Mouse (Mus musculus): ENCODE results near the gene 1700086D15Rik.

The 1700086D15Rik gene

DNA sequence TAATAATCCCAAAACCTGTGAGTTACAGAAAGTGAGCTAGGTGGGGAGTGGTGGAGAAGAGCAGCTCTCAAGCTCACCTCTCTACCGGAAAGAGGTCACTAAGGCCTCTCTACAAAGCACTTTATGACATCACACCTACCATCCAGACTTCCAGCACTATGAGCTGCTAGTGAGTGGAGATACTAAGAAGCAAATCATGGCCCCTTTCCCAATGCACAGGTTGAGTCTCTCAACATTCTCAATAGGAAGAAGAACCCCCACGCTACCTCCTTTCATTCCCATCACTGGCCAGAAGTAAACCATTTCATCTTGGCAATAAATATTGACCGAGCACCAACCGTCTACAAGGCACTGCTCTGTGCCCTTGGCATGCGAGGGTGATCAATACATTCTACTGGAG, at the start of gene 1700086D15Rik:
1700086D15Rik (minus strand) TSS at position 101 of the 400 bp plus-strand sequence.
- no peak for DNase-seq (ENCODE audit: low spot score)

DNA sequence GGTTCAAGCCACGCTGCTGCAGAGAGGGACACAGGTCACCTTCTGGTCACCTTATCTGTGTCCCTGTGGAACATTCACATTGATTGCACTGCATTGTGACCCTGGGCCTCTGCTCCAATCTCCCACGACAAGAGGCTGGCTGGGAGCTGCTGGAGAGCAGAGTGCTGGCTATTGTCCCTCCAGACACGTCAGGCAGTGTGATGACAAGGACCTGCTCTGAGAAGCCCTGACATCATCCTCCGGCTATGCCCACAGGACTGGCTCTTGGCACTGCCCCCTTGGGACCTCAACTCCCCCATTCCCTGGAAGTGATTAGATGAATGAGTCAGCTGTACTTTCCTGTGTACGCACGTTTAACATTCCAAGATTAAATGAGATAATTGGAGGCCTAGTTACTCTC, 49.8 kb upstream of the 1700086D15Rik start:
- no peak for DNase-seq (ENCODE audit: low spot score)

DNA sequence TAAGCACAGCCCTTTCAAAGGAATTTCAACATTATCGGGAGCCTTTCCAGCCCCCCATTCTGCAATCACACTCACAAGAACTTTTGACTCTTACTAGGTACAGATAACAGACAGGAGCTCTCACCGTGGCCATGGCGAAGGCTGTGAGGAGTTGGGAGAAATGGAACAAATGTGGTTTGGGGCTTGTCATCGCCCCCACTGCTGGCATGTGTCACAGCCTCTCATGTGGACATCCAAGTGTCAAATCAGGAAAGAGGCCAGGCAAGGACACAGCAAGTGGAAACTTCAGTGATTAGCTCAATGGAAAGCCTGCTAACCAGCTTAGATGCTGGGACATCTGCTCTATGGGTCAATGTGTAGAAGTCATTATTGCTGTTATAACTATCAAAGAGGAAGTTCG, 45.6 kb upstream of the 1700086D15Rik start:
- peak; percentile 52 for DNase-seq (ENCODE audit: low spot score)

- peak; percentile 68 for DNase-seq (ENCODE audit: low spot score)
Measured at GRCm38 (mm10) chr11:65204651-65205050, 45.0 kb upstream of the 1700086D15Rik start.

DNA sequence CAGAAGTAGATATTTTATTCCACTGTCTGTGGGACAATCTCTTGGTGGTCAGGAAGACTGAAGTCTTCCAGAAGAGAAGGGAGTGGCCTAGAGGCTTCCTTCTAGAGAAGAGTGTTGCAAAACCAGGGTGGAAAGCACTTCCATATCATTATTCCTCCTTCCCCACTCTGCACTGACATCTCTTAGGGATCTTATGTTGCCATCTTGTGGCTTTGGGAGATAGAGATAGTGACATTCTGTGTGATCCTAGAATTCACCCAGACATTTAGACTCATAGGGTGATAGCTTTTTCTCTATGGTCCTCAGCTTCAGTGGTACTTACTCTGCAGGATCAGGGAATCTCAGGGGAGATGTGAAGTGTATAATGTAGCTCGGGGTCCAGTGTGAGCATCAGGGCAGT, 43.3 kb upstream of the 1700086D15Rik start:
- DNase-seq (ENCODE audit: low spot score): no peak

- no peak for DNase-seq (ENCODE audit: low spot score)
Measured at GRCm38 (mm10) chr11:65202236-65202635, 42.5 kb upstream of the 1700086D15Rik start.

- DNase-seq (ENCODE audit: low spot score): no peak
Measured at GRCm38 (mm10) chr11:65198026-65198425, 38.3 kb upstream of the 1700086D15Rik start.

DNA sequence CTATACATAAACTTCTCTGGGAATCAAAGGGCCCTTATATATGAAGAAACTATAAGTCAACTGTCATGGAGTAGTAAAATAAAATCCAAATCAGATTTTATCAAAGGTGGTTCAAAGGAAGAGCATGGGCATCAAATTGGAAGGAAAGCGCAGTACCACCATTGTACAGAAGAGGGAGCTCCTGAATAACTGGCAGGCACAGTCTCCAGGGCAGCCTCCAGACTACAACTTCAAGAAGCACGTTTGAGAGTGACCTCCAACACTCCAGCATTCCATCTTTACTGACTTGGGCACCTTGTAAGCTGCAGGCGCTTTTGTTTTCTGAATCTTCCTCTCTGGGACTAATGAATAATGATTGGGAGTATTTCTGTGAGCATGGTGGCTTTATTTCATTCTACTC, 37.6 kb upstream of the 1700086D15Rik start:
- DNase-seq (ENCODE audit: low spot score): peak; percentile 89

GRCm38 (mm10) chr11:65186974-65187373, 27.3 kb upstream of the 1700086D15Rik start:
- no peak for DNase-seq (ENCODE audit: low spot score)

DNA sequence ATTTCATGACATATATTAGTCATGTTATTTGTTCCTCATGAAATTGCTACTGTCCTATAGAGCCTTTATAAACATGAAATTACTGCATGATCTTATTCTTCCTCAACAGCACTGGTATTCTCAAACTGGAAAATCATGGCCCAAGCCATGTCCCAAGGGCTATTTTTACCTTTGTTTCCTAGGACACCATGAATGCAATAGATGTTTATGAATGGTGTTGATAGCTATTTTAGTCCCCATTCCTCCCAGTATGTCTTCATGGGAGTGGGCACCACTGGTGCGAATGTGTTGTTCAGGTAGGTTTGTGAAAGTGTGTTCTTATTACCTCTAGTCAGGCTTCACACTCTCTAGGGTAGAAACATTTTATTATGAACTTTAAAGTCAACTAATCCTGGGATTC, 25.4 kb upstream of the 1700086D15Rik start:
- no peak for DNase-seq (ENCODE audit: low spot score)

- no peak for DNase-seq (ENCODE audit: low spot score)
Measured at GRCm38 (mm10) chr11:65170121-65170750, 10.5 kb upstream of the 1700086D15Rik start.

- peak; percentile 78 for DNase-seq (ENCODE audit: low spot score)
Measured at GRCm38 (mm10) chr11:65162767-65163120, 3.1 kb upstream of the 1700086D15Rik start, which contains the start of gene Arhgap44. Arhgap44 (minus strand) TSS chr11:65162961.

- no peak for DNase-seq (ENCODE audit: low spot score)
Measured at GRCm38 (mm10) chr11:65161881-65162766, 2.4 kb upstream of the 1700086D15Rik start.

DNA sequence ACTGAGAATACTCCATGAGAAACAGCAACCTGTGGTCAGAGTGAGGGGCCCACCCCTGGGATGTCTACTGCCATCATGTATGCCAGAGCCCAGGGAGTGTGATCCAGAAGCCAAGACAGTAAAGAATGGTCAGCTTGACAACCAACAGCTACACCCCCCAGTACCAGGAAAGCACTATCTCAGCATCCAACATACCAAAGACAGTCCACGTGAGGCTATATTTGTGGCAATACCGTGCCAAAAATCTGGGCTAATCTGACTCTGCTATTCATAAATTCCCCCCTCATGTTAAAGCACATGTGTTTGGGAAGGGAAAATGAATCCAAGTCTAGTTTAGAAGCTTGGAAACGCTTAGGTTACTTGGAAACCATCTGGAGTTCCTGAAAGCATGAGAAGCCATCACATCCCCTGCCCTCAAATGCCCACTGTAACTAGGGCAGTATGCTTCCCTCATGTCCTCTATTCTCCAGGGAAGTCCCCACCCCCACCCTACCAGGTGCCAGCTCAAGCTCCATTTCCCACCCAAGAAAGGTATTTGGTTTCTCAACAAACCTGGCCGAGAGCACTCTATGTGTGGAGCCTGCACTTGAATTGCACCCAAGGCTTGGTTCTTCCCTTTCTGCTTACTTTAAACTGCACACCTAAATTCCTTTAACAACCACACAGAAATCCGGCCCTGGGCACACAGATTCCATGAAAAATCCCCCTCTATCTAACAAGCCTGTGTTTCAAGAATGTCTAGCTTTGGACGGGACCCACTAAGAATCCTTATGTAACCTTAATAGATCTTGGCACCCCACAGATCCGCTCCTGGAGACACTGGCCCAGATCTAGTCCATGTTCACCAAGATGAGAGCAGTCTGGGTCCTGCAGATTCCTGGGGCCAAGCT, 1.5 kb upstream of the 1700086D15Rik start:
- no peak for DNase-seq (ENCODE audit: low spot score)

GRCm38 (mm10) chr11:65158658-65158990, 1.1 kb downstream of the 1700086D15Rik start:
- no peak for DNase-seq (ENCODE audit: low spot score)

DNA sequence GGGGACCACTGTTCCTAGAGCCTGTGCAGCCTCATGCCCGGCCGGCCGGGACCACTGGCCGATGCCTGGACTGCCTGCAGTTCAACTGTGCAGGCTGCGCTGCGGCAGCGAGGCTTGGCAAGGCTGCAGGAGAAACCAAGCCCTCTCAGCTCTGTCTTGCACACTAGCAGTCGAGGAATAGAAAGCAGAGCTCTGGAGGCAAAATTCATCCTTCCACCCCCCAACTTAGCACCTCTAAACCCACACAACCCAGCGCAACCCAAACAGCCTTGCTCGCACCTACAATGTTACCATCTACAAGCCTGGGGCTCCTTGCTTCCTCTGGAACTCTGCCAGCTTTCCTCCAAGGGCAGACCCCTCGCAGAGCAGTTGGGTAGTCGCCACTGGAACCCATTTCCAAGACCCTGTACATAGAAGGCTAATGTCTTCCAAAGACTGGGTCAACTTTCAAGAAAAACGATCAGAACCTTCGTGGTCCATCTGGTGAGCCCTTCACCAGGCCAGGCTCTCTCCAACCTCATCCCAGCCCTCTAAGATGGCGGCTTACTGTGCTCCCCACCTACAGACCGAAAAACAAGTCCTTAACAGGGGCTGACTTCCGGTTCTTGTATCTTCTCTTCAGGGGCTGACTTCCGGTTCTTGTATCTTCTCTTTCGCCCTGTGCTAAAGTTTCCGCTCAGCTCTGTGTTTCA, 1.6 kb downstream of the 1700086D15Rik start:
- DNase-seq (ENCODE audit: low spot score): no peak

DNA sequence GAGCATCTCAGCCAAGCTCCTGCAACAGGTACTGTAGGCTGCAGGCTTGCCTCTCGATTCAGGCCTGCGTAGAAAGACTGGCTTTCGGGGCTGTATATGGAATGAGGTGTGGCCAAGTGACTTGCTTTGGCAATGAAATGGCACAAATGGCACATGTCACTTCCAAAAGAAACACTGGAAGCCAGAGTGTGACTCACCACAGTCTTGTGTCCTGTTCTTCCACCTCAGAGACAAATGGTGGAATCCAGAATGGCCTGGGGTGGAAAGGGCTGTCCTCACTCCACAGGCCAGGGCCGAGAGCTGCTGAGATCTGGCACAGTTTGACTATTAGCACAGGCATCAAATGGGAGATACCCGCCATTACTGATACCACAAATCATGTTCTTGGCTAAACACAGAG, 6.7 kb downstream of the 1700086D15Rik start:
- DNase-seq (ENCODE audit: low spot score): no peak

- no peak for DNase-seq (ENCODE audit: low spot score)
Measured at GRCm38 (mm10) chr11:65148441-65148840, 11.2 kb downstream of the 1700086D15Rik start.

GRCm38 (mm10) chr11:65142838-65143417, 16.8 kb downstream of the 1700086D15Rik start:
- no peak for DNase-seq (ENCODE audit: low spot score)

GRCm38 (mm10) chr11:65139030-65139429, 20.7 kb downstream of the 1700086D15Rik start:
- DNase-seq (ENCODE audit: low spot score): no peak

DNA sequence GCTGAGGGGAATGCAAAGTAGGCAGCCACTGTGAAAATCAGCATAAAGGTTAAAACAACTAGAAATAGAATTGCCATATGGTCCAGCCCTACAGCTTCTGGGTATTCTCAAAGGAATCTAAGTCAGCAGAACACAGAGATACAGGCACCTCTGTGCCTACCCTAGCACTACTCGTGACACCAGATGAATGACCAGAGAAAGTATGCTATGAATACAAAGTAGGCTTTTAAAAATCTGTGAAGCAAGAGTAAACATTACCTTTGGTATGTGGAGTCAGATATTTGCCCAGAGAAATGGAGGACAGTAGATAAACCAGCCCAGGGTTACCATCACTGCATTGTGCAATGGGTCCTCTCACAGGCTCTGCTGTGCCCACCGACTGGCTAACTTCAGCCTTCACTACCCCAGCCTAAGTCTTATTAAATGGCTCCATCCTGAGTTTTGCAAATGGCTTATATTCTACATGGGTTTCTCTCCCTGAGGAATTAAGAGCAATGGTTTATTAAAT, 22.5 kb downstream of the 1700086D15Rik start:
- DNase-seq (ENCODE audit: low spot score): no peak
